Mouse (Mus musculus) Patski (cell line): Measurements from ENCODE around the gene Gstm1. TPM values are rescaled to one million over a fixed set of nuclear protein-coding genes. Genes with fewer than 3 reads are reported as not detected.
"Not testable (repeated sequence)": the region's sequence is repeated elsewhere in the genome, so short reads cannot be mapped to it uniquely, and the experiment has no call there.

Source experiments
- ATAC-seq: fragments of 100-300 bp; one replicate; pipeline ENCODE4 v1.8.0; 2021
- CTCF ChIA-PET: fragments of 350-600 bp; sonication (Branson Sonifier 250); formaldehyde crosslinking; loops from one replicate; lab custom pipeline; 2022; ENCODE audit warnings: inconsistent platforms; lab: Charles Lee
- POLR2A ChIA-PET: fragments of 350-600 bp; sonication (Branson Sonifier 250); formaldehyde crosslinking; loops from one replicate; lab custom pipeline; 2022; ENCODE audit warnings: antibody characterized with exemption, inconsistent platforms; lab: Charles Lee
- DNase-seq: peaks from one replicate; pipeline ENCODE4 v3.0.0-alpha.2; 2011; ENCODE audit warnings: low read depth, low spot score
- H3K27me3 ChIP-seq: fragments of 371-371 bp; one replicate; pipeline ENCODE4 v1.5.1; 2021
- CTCF ChIP-seq: fragments of 100-300 bp; IDR thresholded peaks from one replicate; pipeline ENCODE4 v1.5.1; 2021
- in situ Hi-C: fragments of 300-500 bp; cut with MboI; formaldehyde crosslinking; loops from 3 replicates; pipeline ENCODE4 v1.11.1; 2018; ENCODE audit warnings: low pct_unique_long_range_greater_than_20kb, mixed read lengths
- polyA plus RNA-seq: library from polyadenylated mRNA; unstranded; gene quantifications from one replicate; pipeline ENCODE4 v1.2.3, GENCODE M21; 2021

Gene Gstm1
- polyA plus RNA-seq, 1 experiment from 2014 or later, result 145 TPM

GRCm38 (mm10) chr3:108044394-108045140 is 26.8 kb upstream of the Gstm1 start, which contains the start of gene Gstm4:
Gene Gstm4, minus strand, starts transcription at chr3:108044894.
- ATAC-seq (peak; percentile 41), DNase-seq (no peak)
- ChIA-PET POLR2A (no interaction called here), CTCF (interaction anchor here (1.2 to 2.2 kb wide), 4 partner anchors 15 to 17 kb away, joined by 4 to 6 read pairs (median 5); no protein-coding TSS in a partner anchor)
- no peaks in the 10 kb centered on the region for H3K27me3 ChIP-seq
- in situ Hi-C loops, result no loop called here
- no peak for TF ChIP-seq CTCF

DNA sequence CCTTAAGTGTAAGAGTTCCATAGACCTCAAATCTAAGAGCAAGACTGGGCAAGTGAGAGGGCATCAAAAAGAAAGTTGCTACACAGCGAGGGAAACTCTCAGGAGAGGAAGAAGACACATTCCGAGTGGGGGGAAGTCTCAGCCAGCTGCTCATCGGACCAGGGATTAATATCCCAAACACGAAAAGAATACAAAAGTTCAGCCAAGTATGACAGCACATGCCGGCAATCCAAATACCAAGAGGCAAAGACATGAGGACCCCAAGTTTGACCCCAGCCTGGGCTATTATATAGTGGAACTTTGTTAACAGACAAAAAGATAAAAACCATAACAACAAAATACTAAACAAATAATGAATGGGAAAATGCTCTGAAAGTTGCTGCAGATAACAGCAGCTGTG is 15.4 kb upstream of the Gstm1 start:
- ChIA-PET CTCF (interaction anchor here (1.4 to 2.0 kb wide), 2 partner anchors 15 to 115 kb away, joined by 4 to 6 read pairs; partner anchors contain the start of gene Gstm1), POLR2A (interaction anchor here (0.7 kb wide), 1 partner anchor 16 kb away, joined by 8 read pairs; no protein-coding TSS in a partner anchor)
- no peak for TF ChIP-seq CTCF
- H3K27me3 ChIP-seq, result no peaks in the 10 kb centered on the region
- no peak for DNase-seq
- in situ Hi-C loops, result no loop called here
- ATAC-seq, result no peak

DNA sequence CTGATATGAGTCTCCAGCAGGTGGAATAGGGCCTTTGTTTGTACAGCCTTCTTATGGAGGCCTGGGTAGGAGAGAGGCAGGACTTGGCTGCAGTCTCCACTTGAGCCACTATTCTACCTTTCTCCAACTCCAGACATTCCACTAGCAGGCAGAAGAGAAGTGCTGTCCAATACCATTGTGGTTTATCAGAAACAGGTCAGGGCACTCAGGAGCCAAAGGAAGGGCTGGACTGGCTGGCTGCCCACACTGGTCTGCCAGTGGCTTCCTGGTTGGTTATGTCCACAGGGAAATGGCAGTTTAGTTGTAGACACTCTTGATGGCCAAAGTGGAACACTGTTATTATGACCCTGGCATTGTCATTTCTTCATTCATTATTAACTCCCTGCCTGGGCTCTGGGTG is 14.3 kb upstream of the Gstm1 start:
- TF ChIP-seq CTCF, result no peak
- DNase-seq, result no peak
- H3K27me3 ChIP-seq, result no peaks in the 10 kb centered on the region
- ChIA-PET POLR2A (no interaction called here), CTCF (interaction anchor here (1.3 to 2.0 kb wide), 2 partner anchors 10 to 14 kb away, joined by 3 to 6 read pairs; partner anchors contain the start of gene Gstm1)
- ATAC-seq, result no peak
- in situ Hi-C loops, result no loop called here

GRCm38 (mm10) chr3:108028641-108029365 is 11.0 kb upstream of the Gstm1 start:
- no peak for ATAC-seq
- TF ChIP-seq CTCF, result no peak
- ChIA-PET POLR2A (no interaction called here), CTCF (interaction anchor here (1.2 to 1.9 kb wide), 3 partner anchors 10 to 18 kb away, joined by 4 to 9 read pairs (median 5); partner anchors contain the start of genes Gstm1 and Gstm4)
- in situ Hi-C loops, result no loop called here
- H3K27me3 ChIP-seq, result no peaks in the 10 kb centered on the region
- no peak for DNase-seq

GRCm38 (mm10) chr3:108026597-108026996 is 8.8 kb upstream of the Gstm1 start:
- DNase-seq, result no peak
- H3K27me3 ChIP-seq, result no peaks in the 10 kb centered on the region
- ChIA-PET POLR2A (no interaction called here), CTCF (interaction anchor here (0.9 to 1.7 kb wide), 2 partner anchors 19 to 34 kb away, joined by 3 to 4 read pairs; partner anchors contain the start of gene Gstm4)
- no peak for TF ChIP-seq CTCF
- no peak for ATAC-seq
- in situ Hi-C loops, result no loop called here

- CTCF ChIA-PET, result interaction anchor here (1.2 kb wide), 1 partner anchor 159 kb away, joined by 3 read pairs; no protein-coding TSS in a partner anchor
- POLR2A ChIA-PET, result no interaction called here
Observed at GRCm38 (mm10) chr3:108026049-108026448, 8.3 kb upstream of the Gstm1 start.

GRCm38 (mm10) chr3:108025318-108025717 is 7.5 kb upstream of the Gstm1 start:
- no peak for ATAC-seq
- in situ Hi-C loops, result no loop called here
- CTCF ChIA-PET, result interaction anchor here (1.2 kb wide), 1 partner anchor 159 kb away, joined by 3 read pairs; no protein-coding TSS in a partner anchor

More at GRCm38 (mm10) chr3:108026049-108026448, 8.3 kb upstream of the Gstm1 start:
- no peak for TF ChIP-seq CTCF
- ATAC-seq (no peak), DNase-seq (no peak)
- H3K27me3 ChIP-seq, result no peaks in the 10 kb centered on the region
- in situ Hi-C loops, result no loop called here

GRCm38 (mm10) chr3:108022650-108023049 is 4.9 kb upstream of the Gstm1 start:
- H3K27me3 ChIP-seq, result no peaks in the 10 kb centered on the region
- POLR2A ChIA-PET, result no interaction called here
- ATAC-seq (no peak), DNase-seq (no peak)
- in situ Hi-C loops, result no loop called here
- no peak for TF ChIP-seq CTCF
- CTCF ChIA-PET, result interaction anchor here (0.8 kb wide), 1 partner anchor 9 kb away, joined by 3 read pairs; no protein-coding TSS in a partner anchor

More at GRCm38 (mm10) chr3:108025318-108025717, 7.5 kb upstream of the Gstm1 start:
- no peaks in the 10 kb centered on the region for H3K27me3 ChIP-seq
- POLR2A ChIA-PET, result no interaction called here
- TF ChIP-seq CTCF, result no peak
- DNase-seq, result no peak

GRCm38 (mm10) chr3:108020351-108021022 is 2.7 kb upstream of the Gstm1 start:
- POLR2A ChIA-PET, CTCF ChIA-PET, DNase-seq, in situ Hi-C loops, H3K27me3 ChIP-seq, ATAC-seq: not testable (repeated sequence)

DNA sequence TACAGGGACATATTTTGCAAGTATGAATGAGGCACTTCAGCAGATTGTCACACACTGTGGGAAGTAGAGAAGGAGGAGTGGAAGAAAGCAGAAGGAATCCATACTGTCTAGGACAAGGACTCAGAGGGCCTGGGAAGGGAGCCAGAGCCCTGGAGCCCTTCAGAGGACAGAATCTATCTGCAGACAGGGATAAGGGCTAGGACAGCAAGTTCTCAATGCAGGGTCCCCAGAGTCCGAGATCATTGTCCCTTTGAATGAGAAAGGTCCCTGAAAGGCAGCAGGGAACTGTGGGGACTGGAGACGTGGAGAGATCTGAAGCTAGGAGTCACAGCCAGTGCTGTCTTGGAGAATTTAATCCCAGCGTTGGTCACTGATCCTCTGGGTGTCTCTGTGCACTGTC is 1.5 kb upstream of the Gstm1 start:
- H3K27me3 ChIP-seq, ATAC-seq, POLR2A ChIA-PET, DNase-seq: not testable (repeated sequence)
- CTCF ChIA-PET, result interaction anchor here (3.8 to 4.5 kb wide), 2 partner anchors 70 to 80 kb away, joined by 25 read pairs; no protein-coding TSS in a partner anchor
- in situ Hi-C loops, result loop anchor here (5.0 kb wide), 2 partner anchors 43 to 67 kb away; no protein-coding TSS in a partner anchor
